Mouse (Mus musculus) left cerebral cortex, adult 9 months (tissue): ENCODE measurements around the gene Arhgef3.

ENCODE experiments used
- DNase-seq, 2 experiments: peaks; one replicate each; pipeline ENCODE4 v3.0.0; 2022; ENCODE audit warnings: low spot score in 2 of 2

Gene Arhgef3

GRCm38 (mm10) chr14:27310559-27311242 lies 196.0 kb downstream of the Arhgef3 start:
- DNase-seq, result no peak

GRCm38 (mm10) chr14:27312380-27312779 lies 197.7 kb downstream of the Arhgef3 start:
- DNase-seq, result no peak

- DNase-seq, result no peak
Measured at GRCm38 (mm10) chr14:27315737-27316136, 201.0 kb downstream of the Arhgef3 start.

GRCm38 (mm10) chr14:27317146-27317545 lies 202.4 kb downstream of the Arhgef3 start:
- no peak for DNase-seq

- DNase-seq, result no peak
Measured at GRCm38 (mm10) chr14:27319386-27319785, 204.7 kb downstream of the Arhgef3 start.

- DNase-seq, result no peak
Measured at GRCm38 (mm10) chr14:27322041-27322440, 207.3 kb downstream of the Arhgef3 start.

GRCm38 (mm10) chr14:27324689-27325088 lies 210.0 kb downstream of the Arhgef3 start:
- DNase-seq, result no peak

GRCm38 (mm10) chr14:27325537-27325936 lies 210.8 kb downstream of the Arhgef3 start:
- DNase-seq, result no peak

- DNase-seq, result no peak
Measured at GRCm38 (mm10) chr14:27327862-27328261, 213.2 kb downstream of the Arhgef3 start.

GRCm38 (mm10) chr14:27328952-27329351 lies 214.3 kb downstream of the Arhgef3 start:
- no peak for DNase-seq

GRCm38 (mm10) chr14:27331490-27332035 lies 216.9 kb downstream of the Arhgef3 start:
- DNase-seq, result no peak

- no peak for DNase-seq
Measured at GRCm38 (mm10) chr14:27332359-27332987, 217.8 kb downstream of the Arhgef3 start.

GRCm38 (mm10) chr14:27335331-27336207 lies 220.9 kb downstream of the Arhgef3 start:
- peak; percentile 59 to 89 for DNase-seq

GRCm38 (mm10) chr14:27336208-27337114 lies 221.8 kb downstream of the Arhgef3 start:
- peak in 1 of 2 experiments; percentile 36 for DNase-seq

- no peak for DNase-seq
Measured at GRCm38 (mm10) chr14:27337156-27337555, 222.5 kb downstream of the Arhgef3 start.

- DNase-seq, result peak in 1 of 2 experiments; percentile 60
Measured at GRCm38 (mm10) chr14:27338034-27338708, 223.5 kb downstream of the Arhgef3 start.

- DNase-seq, result no peak
Measured at GRCm38 (mm10) chr14:27340682-27341415, 226.2 kb downstream of the Arhgef3 start.

- DNase-seq, result no peak
Measured at GRCm38 (mm10) chr14:27341486-27341885, 226.8 kb downstream of the Arhgef3 start.

GRCm38 (mm10) chr14:27342451-27342850 lies 227.8 kb downstream of the Arhgef3 start:
- no peak for DNase-seq
